Mouse (Mus musculus) NIH3T3 (cell line): ENCODE data around the gene Ldlrad3.

Experiments
- DNase-seq: peaks from one replicate; pipeline ENCODE4 v3.0.0-alpha.2; 2012; ENCODE audit warnings: low read depth

Ldlrad3 gene

GRCm38 (mm10) chr2:101905534-101906378 is 280.4 kb downstream of the Ldlrad3 start:
- peak; percentile 93 for DNase-seq

GRCm38 (mm10) chr2:101902196-101902595 is 284.0 kb downstream of the Ldlrad3 start:
- no peak for DNase-seq
